27 mouse cellular contexts compared by ENCODE assay signal in genomic region chr1:138262408-138262807, GRCm38 (mm10). TPM values are rescaled to one million over a fixed set of nuclear protein-coding genes. Genes with fewer than 3 reads are reported as not detected.
DNase-seq lines count a peak whose midpoint lies in the region; ATAC-seq lines count a peak whose summit lies in the region.
"Had no signal": no experiment of that assay in that cellular context is flagged by ENCODE, and none has a peak within 500 bp of the region (broad histone marks: within the 10 kb centered on the region; RNA-seq: fewer than 3 reads in every experiment).

No protein-coding gene starts in this region.

- peak; percentile 63 for ATAC-seq in common myeloid progenitor, adult 5-6 weeks (replicated peaks; ENCODE audit: low read depth, poor library complexity, severe bottlenecking)
- ATAC-seq in megakaryocyte progenitor cell, adult 5-6 weeks (replicated peaks; ENCODE audit: poor library complexity), result peak; percentile 70
- ATAC-seq: forebrain, embryonic 13.5 days; forebrain, embryonic 16.5 days; Patski had no signal

- DNase-seq in heart, adult 11 months, result peak; percentile 76
- no peak for DNase-seq in heart, adult 8-10 months (ENCODE audit: low spot score)
- no peak for DNase-seq in thymus, postnatal 10 days (ENCODE audit: low spot score in 2 of 2)
- DNase-seq in spleen, postnatal 36 days (ENCODE audit: low spot score in 2 of 2), result no peak
- no peak for DNase-seq in layer of hippocampus, postnatal 25 days (ENCODE audit: extremely low spot score in 1 of 2, low spot score in 1 of 2)
- DNase-seq: adrenal gland, postnatal 10 days; adrenal gland, postnatal 36 days; B cell, adult 2 months; cerebellum, adult 11 months; cerebellum, adult 2 months; cerebellum, adult 9-11 months; cerebellum, postnatal 25 days; embryo, embryonic 11 days; gastrocnemius, postnatal 10 days; gastrocnemius, postnatal 36 days; heart, adult 18-20 months; heart, postnatal 14 days; heart, postnatal 4 days had no signal

RNA-seq across cellular contexts. Expression of gene Atp6v1g3, which starts 11.1 kb away (rescaled TPM):
- not detected for total RNA-seq in heart, adult 8-10 months (2022)
- total RNA-seq in common myeloid progenitor, adult 5-6 weeks (2017), result not detected in 2 replicates
- total RNA-seq in megakaryocyte progenitor cell, adult 5-6 weeks (2015), result not detected in 2 replicates
- not detected in 2 replicates for total RNA-seq in megakaryocyte progenitor cell, adult 5-6 weeks (2017)
- total RNA-seq in layer of hippocampus, postnatal 25 days (2021), result not detected
- total RNA-seq: adrenal gland, adult 18-20 months; adrenal gland, postnatal 10 days; adrenal gland, postnatal 36 days; CH12.LX; G1E; gastrocnemius, adult 18-20 months; gastrocnemius, postnatal 10 days; gastrocnemius, postnatal 36 days; heart, adult 18-20 months; heart, postnatal 14 days; heart, postnatal 4 days had no signal
